Mouse (Mus musculus) CH12.LX (cell line): Measurements from ENCODE around the gene Klc4. TPM values are rescaled to one million over a fixed set of nuclear protein-coding genes. Genes with fewer than 3 reads are reported as not detected.

Source experiments
- DNase-seq: peaks from one replicate; pipeline ENCODE4 v3.0.0-alpha.2; 2013; ENCODE audit errors: extremely low read depth
- H3K27ac ChIP-seq: 2 replicates; pipeline ENCODE4 v1.5.1; 2012; ENCODE audit warnings: low read depth, mild to moderate bottlenecking, control low read depth, moderate library complexity; ENCODE audit not compliant: insufficient read depth
- H3K27me3 ChIP-seq: replicated peaks from 2 replicates; pipeline ENCODE3; 2012; ENCODE audit warnings: inconsistent platforms
- H3K36me3 ChIP-seq, 2 experiments: replicated peaks in 1 of 2; 2 replicates each; pipeline versions ENCODE3 to v1.6.1; 2012; ENCODE audit warnings: inconsistent platforms in 1 of 2, low read length in 1 of 2, mild to moderate bottlenecking in 1 of 2, mixed read lengths in 1 of 2, moderate library complexity in 1 of 2; ENCODE audit not compliant: control insufficient read depth in 1 of 2, insufficient read depth in 1 of 2
- H3K4me1 ChIP-seq, 2 experiments: 2 replicates each; pipeline ENCODE4 v1.6.1; 2012; ENCODE audit warnings: inconsistent platforms in 1 of 2, moderate library complexity in 1 of 2; ENCODE audit not compliant: insufficient read depth in 2 of 2, control insufficient read depth in 1 of 2
- H3K4me2 ChIP-seq: 2 replicates; pipeline ENCODE4 v1.6.1; 2012; ENCODE audit warnings: low read depth, mild to moderate bottlenecking, control low read depth; ENCODE audit not compliant: poor library complexity, insufficient read depth, severe bottlenecking
- H3K4me3 ChIP-seq, 3 experiments: fragments of 150-350 bp in 1 of 3; sonication (generic) in 1 of 3; replicated peaks in 1 of 3; 2 replicates each; pipeline versions ENCODE3 to v1.5.1; 2011 to 2012; ENCODE audit warnings: low read depth in 2 of 3, low read length in 2 of 3, mild to moderate bottlenecking in 2 of 3, moderate library complexity in 2 of 3, control low read depth in 1 of 3, improper control_type of control experiment in 1 of 3, inconsistent platforms in 1 of 3, mixed read lengths in 1 of 3; ENCODE audit not compliant: poor library complexity in 1 of 3
- H3K79me2 ChIP-seq: replicated peaks from 2 replicates; pipeline ENCODE4 v1.6.1; 2012; ENCODE audit warnings: mild to moderate bottlenecking, moderate library complexity; ENCODE audit not compliant: control insufficient read depth, poor library complexity, insufficient read depth, severe bottlenecking; ENCODE audit errors: extremely low read depth
- H3K9ac ChIP-seq: 2 replicates; pipeline ENCODE4 v1.6.1; 2012; ENCODE audit warnings: low read depth, mild to moderate bottlenecking, control low read depth, moderate library complexity; ENCODE audit not compliant: insufficient read depth
- H3K9me3 ChIP-seq: replicated peaks from 2 replicates; pipeline ENCODE3; 2012; ENCODE audit warnings: low read length, inconsistent platforms, mixed read lengths
- BHLHE40 ChIP-seq: IDR thresholded peaks from 2 replicates; pipeline ENCODE4 v1.6.1; 2011; ENCODE audit warnings: mild to moderate bottlenecking, low read depth, low read length, improper control_type of control experiment
- CHD1 ChIP-seq: IDR thresholded peaks from 2 replicates; pipeline ENCODE4 v1.6.1; 2012; ENCODE audit warnings: low read depth, low read length, improper control_type of control experiment, inconsistent platforms
- ELF1 ChIP-seq: IDR thresholded peaks from 2 replicates; pipeline ENCODE4 v1.6.1; 2014; ENCODE audit warnings: low read depth, mild to moderate bottlenecking, inconsistent platforms, low read length, improper control_type of control experiment
- ETS1 ChIP-seq: conservative IDR thresholded peaks from 2 replicates; pipeline ENCODE4 v1.6.1; 2012; ENCODE audit warnings: low read depth, mild to moderate bottlenecking, inconsistent platforms, low read length, improper control_type of control experiment, moderate library complexity
- HCFC1 ChIP-seq: IDR thresholded peaks from 2 replicates; pipeline ENCODE4 v1.6.1; 2012; ENCODE audit warnings: low read depth, mild to moderate bottlenecking, inconsistent platforms, low read length, improper control_type of control experiment
- JUN ChIP-seq: IDR thresholded peaks from 2 replicates; pipeline ENCODE4 v1.6.1; 2011; ENCODE audit warnings: low read depth, mild to moderate bottlenecking, low read length, improper control_type of control experiment, moderate library complexity; ENCODE audit not compliant: insufficient read depth
- JUND ChIP-seq: conservative IDR thresholded peaks from 2 replicates; pipeline ENCODE4 v1.6.1; 2011; ENCODE audit warnings: low read depth, low read length, improper control_type of control experiment
- MAZ ChIP-seq: IDR thresholded peaks from 2 replicates; pipeline ENCODE4 v1.6.1; 2012; ENCODE audit warnings: low read depth, mild to moderate bottlenecking, inconsistent platforms, low read length, improper control_type of control experiment, moderate library complexity
- MEF2A ChIP-seq: IDR thresholded peaks from 2 replicates; pipeline ENCODE4 v1.6.1; 2014; ENCODE audit warnings: low read depth, mild to moderate bottlenecking, inconsistent platforms, low read length, improper control_type of control experiment, borderline replicate concordance
- MXI1 ChIP-seq: IDR thresholded peaks from 2 replicates; pipeline ENCODE4 v1.6.1; 2011; ENCODE audit warnings: mild to moderate bottlenecking, low read depth, low read length, improper control_type of control experiment
- MYC ChIP-seq: IDR thresholded peaks from 2 replicates; pipeline ENCODE4 v1.6.1; 2011; ENCODE audit warnings: low read depth, mild to moderate bottlenecking, improper control_type of control experiment, low read length
- PAX5 ChIP-seq: IDR thresholded peaks from 2 replicates; pipeline ENCODE4 v1.6.1; 2012; ENCODE audit warnings: low read length, inconsistent platforms, mixed read lengths
- POLR2A ChIP-seq: IDR thresholded peaks from 2 replicates; pipeline ENCODE4 v1.6.1; 2011; ENCODE audit warnings: low read depth, mild to moderate bottlenecking, improper control_type of control experiment, low read length
- RCOR1 ChIP-seq: conservative IDR thresholded peaks from 2 replicates; pipeline ENCODE4 v1.6.1; 2012; ENCODE audit warnings: low read depth, mild to moderate bottlenecking, inconsistent platforms, low read length, improper control_type of control experiment
- TBP ChIP-seq: conservative IDR thresholded peaks from 2 replicates; pipeline ENCODE4 v1.6.1; 2011; ENCODE audit warnings: low read depth, low read length, improper control_type of control experiment
- UBTF ChIP-seq: IDR thresholded peaks from 2 replicates; pipeline ENCODE4 v1.6.1; 2012; ENCODE audit warnings: low read depth, mild to moderate bottlenecking, inconsistent platforms, low read length, improper control_type of control experiment, moderate library complexity
- USF1 ChIP-seq: IDR thresholded peaks from 2 replicates; pipeline ENCODE4 v1.6.1; 2014; ENCODE audit warnings: low read depth, mild to moderate bottlenecking, inconsistent platforms, low read length, improper control_type of control experiment
- USF2 ChIP-seq: conservative IDR thresholded peaks from 2 replicates; pipeline ENCODE4 v1.6.1; 2011; ENCODE audit warnings: low read depth, low read length, improper control_type of control experiment
- ZC3H11A ChIP-seq: IDR thresholded peaks from 2 replicates; pipeline ENCODE4 v1.6.1; 2012; ENCODE audit warnings: low read depth, mild to moderate bottlenecking, inconsistent platforms, low read length, improper control_type of control experiment
- ZKSCAN1 ChIP-seq: IDR thresholded peaks from 2 replicates; pipeline ENCODE4 v1.6.1; 2012; ENCODE audit warnings: low read depth, inconsistent platforms, low read length, improper control_type of control experiment, borderline replicate concordance
- ZMIZ1 ChIP-seq: IDR thresholded peaks from 2 replicates; pipeline ENCODE4 v1.6.1; 2012; ENCODE audit warnings: low read depth, mild to moderate bottlenecking, inconsistent platforms, low read length, improper control_type of control experiment
- ZNF384 ChIP-seq: IDR thresholded peaks from 2 replicates; pipeline ENCODE4 v1.6.1; 2012; ENCODE audit warnings: low read depth, low read length, improper control_type of control experiment, inconsistent platforms
- dilution Hi-C: fragments of 300-500 bp; cut with MboI; formaldehyde crosslinking; loops from 2 replicates; pipeline ENCODE4 v1.14.3; 2020; ENCODE audit warnings: low sequenced_read_pairs; ENCODE audit not compliant: extremely low pct_unique_long_range_greater_than_20kb, extremely low pct_ligation_motif_present
- in situ Hi-C: fragments of 300-500 bp; cut with MboI; formaldehyde crosslinking; loops from 3 replicates; pipeline ENCODE4 v1.14.3; 2019; ENCODE audit warnings: low sequenced_read_pairs, low pct_ligation_motif_present, low pct_unique_long_range_greater_than_20kb, mixed read lengths
- polyA plus RNA-seq: library from polyadenylated mRNA; unstranded; fragments of >175 nt; gene quantifications from 2 replicates; pipeline ENCODE4 v1.2.1, GENCODE M21; 2012; ENCODE audit warnings: low read depth; ENCODE audit not compliant: insufficient read length
- total RNA-seq, 2 experiments: library from RNA; depleted of rRNA; stranded (reverse); fragments of 300-350 nt in 1 of 2; fragments of >200 nt in 1 of 2; gene quantifications; 2 replicates each; pipeline ENCODE4 v1.2.3; 2012 to 2014

Gene Klc4
- total and polyA plus RNA-seq, 3 experiments: 6.6 to 10.7 (median 6.7) TPM

DNA sequence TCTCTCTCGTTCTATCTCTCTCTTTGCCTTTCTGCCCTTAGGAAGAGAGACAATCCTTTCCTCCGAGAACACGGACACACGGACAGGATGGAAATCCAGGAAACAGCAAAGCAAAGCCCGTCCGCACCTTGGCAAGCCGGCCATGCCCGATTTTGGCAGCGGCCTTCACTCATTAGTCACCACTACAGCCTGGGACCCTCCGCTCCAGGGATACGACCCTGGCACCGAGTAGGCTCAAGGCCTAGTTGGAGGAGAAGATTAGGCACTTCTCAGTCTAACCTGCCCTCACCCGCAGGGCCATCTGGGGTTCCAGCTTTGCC, 17.4 kb downstream of the Klc4 start:
- no peaks in the 10 kb centered on the region for H3K27me3 ChIP-seq
- H3K36me3 ChIP-seq: peaks cover 0 to 20% of the 10 kb centered on the region in 2 experiments
- no peak overlapping the region for H3K9ac ChIP-seq
- peaks cover 16 to 30% of the 10 kb centered on the region in 2 experiments for H3K4me1 ChIP-seq
- no peak overlapping the region for H3K27ac ChIP-seq
- in situ Hi-C loops: no loop called here
- TF ChIP-seq PAX5: no peak
- peak overlapping the region in 1 of 3 experiments; percentile 56 for H3K4me3 ChIP-seq
- H3K9me3 ChIP-seq: no peaks in the 10 kb centered on the region
- H3K79me2 ChIP-seq: no peaks in the 10 kb centered on the region
- H3K4me2 ChIP-seq: 0 out of 2 replicates have a peak overlapping the region, but pooled peaks have one; percentile 66
- dilution Hi-C loops: no loop called here
- DNase-seq: no peak

DNA sequence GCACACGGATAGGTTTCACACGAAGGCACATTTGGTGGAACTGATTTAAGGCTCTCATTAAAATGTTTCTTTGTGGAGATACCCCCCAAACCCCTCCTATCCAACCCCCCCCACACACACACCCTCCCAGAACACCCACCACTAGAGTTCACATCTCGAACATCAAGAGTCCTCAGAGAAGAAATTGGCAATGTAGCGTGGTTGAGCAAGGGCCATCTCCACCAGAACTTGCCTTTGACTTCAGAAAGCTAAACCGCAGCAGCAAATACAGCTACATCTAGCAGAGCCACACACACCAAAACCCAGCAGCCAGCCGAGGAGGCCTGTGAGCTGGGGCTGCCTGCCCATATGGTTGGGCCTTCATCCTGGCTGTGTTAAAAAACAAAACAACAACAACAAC, 18.4 kb downstream of the Klc4 start:
- Histone ChIP-seq H3K4me2 (no peak overlapping the region), H3K36me3 (peaks cover 0 to 9% of the 10 kb centered on the region in 2 experiments), H3K9ac (no peak overlapping the region), H3K4me3 (no peak overlapping the region)
- TF ChIP-seq TBP: no peak
- no peak for TF ChIP-seq USF2
- no peak for TF ChIP-seq ZKSCAN1
- no peak for TF ChIP-seq BHLHE40
- no peak for TF ChIP-seq ZC3H11A
- no peak for TF ChIP-seq CHD1
- TF ChIP-seq, all 38 proteins: peak for 0
- H3K4me1 ChIP-seq: peaks cover 26 to 40% of the 10 kb centered on the region in 2 experiments
- H3K27ac ChIP-seq: no peak overlapping the region
- no peak for DNase-seq
- no peaks in the 10 kb centered on the region for H3K9me3 ChIP-seq
- dilution Hi-C loops: no loop called here
- H3K79me2 ChIP-seq: no peaks in the 10 kb centered on the region
- no peaks in the 10 kb centered on the region for H3K27me3 ChIP-seq
- in situ Hi-C loops: no loop called here

DNA sequence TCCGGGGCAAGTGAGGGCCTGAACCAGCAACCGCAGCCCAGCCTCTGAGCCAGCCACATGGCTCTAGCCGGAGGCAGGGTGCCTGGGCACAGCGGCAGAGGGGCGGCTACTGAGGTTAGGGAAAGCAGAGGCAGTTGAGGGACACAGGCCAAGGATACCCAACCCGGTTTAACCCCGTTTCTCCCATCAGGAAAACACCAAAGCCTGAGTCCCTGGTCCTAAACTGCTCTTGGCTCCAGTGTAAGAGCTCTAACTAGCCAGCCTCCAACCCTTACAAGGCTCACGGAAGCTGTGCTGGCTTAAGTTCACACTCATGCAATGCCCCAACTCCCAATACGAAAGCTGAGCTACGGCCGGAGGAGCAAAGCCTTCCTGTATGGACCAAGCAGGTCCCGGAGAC, 21.2 kb downstream of the Klc4 start:
- Histone ChIP-seq H3K4me3 (peak overlapping the region in 1 of 3 experiments; percentile 19), H3K36me3 (peaks cover 0 to under 1% of the 10 kb centered on the region in 2 experiments), H3K27me3 (no peaks in the 10 kb centered on the region), H3K9me3 (no peaks in the 10 kb centered on the region), H3K9ac (no peak overlapping the region), H3K4me1 (peaks cover 28 to 47% of the 10 kb centered on the region in 2 experiments), H3K27ac (0 out of 2 replicates have a peak overlapping the region, but pooled peaks have one; percentile 8), H3K4me2 (no peak overlapping the region), H3K79me2 (no peaks in the 10 kb centered on the region)
- DNase-seq: no peak
- no peak for TF ChIP-seq JUND
- TF ChIP-seq RCOR1: no peak
- TF ChIP-seq ETS1: no peak
- TF ChIP-seq ZKSCAN1: no peak
- no peak for TF ChIP-seq HCFC1
- no peak for TF ChIP-seq ELF1
- no peak for TF ChIP-seq ZNF384
- TF ChIP-seq CHD1: no peak
- TF ChIP-seq USF1: no peak
- TF ChIP-seq MEF2A: no peak
- no peak for TF ChIP-seq MAZ
- TF ChIP-seq UBTF: no peak
- no peak for TF ChIP-seq ZMIZ1
- no peak for TF ChIP-seq POLR2A
- no peak for TF ChIP-seq JUN
- no peak for TF ChIP-seq MYC
- no peak for TF ChIP-seq MXI1
- dilution Hi-C loops: no loop called here
- in situ Hi-C loops: no loop called here
